Mouse (Mus musculus) cortical plate, adult 2 months (tissue): ENCODE data around the gene Zfp27. TPM values are rescaled to one million over a fixed set of nuclear protein-coding genes. Genes with fewer than 3 reads are reported as not detected.

Experiments
- H3K27ac ChIP-seq: fragments of 200-500 bp; 2 replicates; pipeline ENCODE4 v1.5.1; 2012; ENCODE audit warnings: low read length, control low read depth, inconsistent platforms; ENCODE audit not compliant: insufficient read depth
- H3K4me1 ChIP-seq: fragments of 200-500 bp; 2 replicates; pipeline ENCODE4 v1.6.1; 2011; ENCODE audit warnings: low read length; ENCODE audit not compliant: control insufficient read depth, insufficient read depth
- H3K4me3 ChIP-seq: fragments of 200-500 bp; 2 replicates; pipeline ENCODE4 v1.5.1; 2011; ENCODE audit warnings: mild to moderate bottlenecking, low read length, control low read depth; ENCODE audit not compliant: insufficient read depth
- CTCF ChIP-seq: fragments of 200-500 bp; IDR thresholded peaks from 2 replicates; pipeline ENCODE4 v1.5.1; 2011; ENCODE audit warnings: mild to moderate bottlenecking, control low read depth, low read length; ENCODE audit not compliant: insufficient read depth; ENCODE audit errors: extremely low read depth
- POLR2A ChIP-seq: fragments of 200-500 bp; IDR thresholded peaks from 2 replicates; pipeline ENCODE4 v1.6.1; 2011; ENCODE audit warnings: mild to moderate bottlenecking, low read length, control low read depth; ENCODE audit not compliant: insufficient read depth; ENCODE audit errors: extremely low read depth
- polyA plus RNA-seq: library from polyadenylated mRNA; depleted of rRNA; stranded (reverse); fragments of >200 nt; gene quantifications from 2 replicates; pipeline ENCODE4 v1.2.3, GENCODE M21; 2012; rRNA removed

Zfp27 gene
- polyA plus RNA-seq, 1 experiment: 12.0 TPM

DNA sequence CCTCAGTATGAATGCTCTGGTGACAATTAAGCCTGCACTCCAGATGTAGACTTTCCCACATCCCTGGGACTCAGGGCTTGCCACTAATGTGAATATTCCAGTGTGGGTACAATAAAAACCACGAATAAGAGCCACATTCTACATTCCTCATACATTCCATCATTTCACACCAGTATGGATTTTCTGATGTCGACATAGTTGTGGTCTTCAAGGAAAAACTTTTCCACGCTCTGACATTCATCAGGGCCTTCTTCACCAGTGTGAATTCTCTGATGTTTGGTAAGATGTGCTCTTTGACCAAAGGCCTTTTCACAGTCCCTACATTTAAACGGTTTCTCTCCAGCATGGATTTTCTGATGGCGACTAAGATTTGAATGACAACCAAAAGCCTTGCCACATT is 61.8 kb downstream of the Zfp27 start:
- TF ChIP-seq CTCF (no peak), POLR2A (no peak)
- no peaks in the 10 kb centered on the region for H3K4me1 ChIP-seq
- no peak overlapping the region for H3K27ac ChIP-seq
- H3K4me3 ChIP-seq: no peak overlapping the region

Other genes starting within 250 kb of the Zfp27 start
- 0.08 TPM in 2 replicates for gene Catsperg2, start 179.5 kb downstream of the Zfp27 start, polyA plus RNA-seq
- gene Zfp84, start 138.0 kb downstream of the Zfp27 start, polyA plus RNA-seq: 9.2 and 9.6 TPM in 2 replicates
- gene Zfp30, start 122.6 kb downstream of the Zfp27 start, polyA plus RNA-seq: 8.2 and 8.6 TPM in 2 replicates
- 8.3 and 9.8 TPM in 2 replicates for gene Zfp790, start 90.5 kb downstream of the Zfp27 start, polyA plus RNA-seq
- gene Zfp940, start 52.9 kb downstream of the Zfp27 start, polyA plus RNA-seq: 14.8 and 15.9 TPM in 2 replicates
- gene Zfp420, start 46.6 kb downstream of the Zfp27 start, polyA plus RNA-seq: 13.1 and 14.1 TPM in 2 replicates
- 9.2 and 9.5 TPM in 2 replicates for gene Zfp383, start 1.7 kb upstream of the Zfp27 start, polyA plus RNA-seq
- 12.5 and 13.1 TPM in 2 replicates for gene Zfp74, start 47.5 kb upstream of the Zfp27 start, polyA plus RNA-seq
- gene Zfp568, start 77.4 kb upstream of the Zfp27 start, polyA plus RNA-seq: 2.1 and 3.0 TPM in 2 replicates
- 13.8 and 14.2 TPM in 2 replicates for gene Zfp14, start 144.8 kb upstream of the Zfp27 start, polyA plus RNA-seq
- gene Zfp82, start 166.3 kb upstream of the Zfp27 start, polyA plus RNA-seq: 2.3 and 2.5 TPM in 2 replicates
- gene Gm26920, start 183.8 kb upstream of the Zfp27 start, polyA plus RNA-seq: 0.44 and 0.50 TPM in 2 replicates
- gene Zfp566, start 184.0 kb upstream of the Zfp27 start, polyA plus RNA-seq: 6.0 and 7.0 TPM in 2 replicates
- 42.8 and 44.9 TPM in 2 replicates for gene Zfp260, start 188.2 kb upstream of the Zfp27 start, polyA plus RNA-seq
- 9.8 and 10.4 TPM in 2 replicates for gene Zfp382, start 215.4 kb upstream of the Zfp27 start, polyA plus RNA-seq